Mouse (Mus musculus) heart, adult 2 months (tissue): ENCODE data around the gene Syngr4. TPM values are rescaled to one million over a fixed set of nuclear protein-coding genes. Genes with fewer than 3 reads are reported as not detected.

ENCODE experiments used
- DNase-seq, 2 experiments: peaks; one replicate each; pipeline ENCODE4 v3.0.0; 2021
- H3K27ac ChIP-seq: fragments of 200-600 bp; 2 replicates; pipeline ENCODE4 v1.8.1; 2022
- H3K27me3 ChIP-seq: fragments of 200-500 bp; 2 replicates; pipeline ENCODE4 v1.6.1; 2012; ENCODE audit warnings: mild to moderate bottlenecking, low read length, inconsistent platforms, mixed read lengths; ENCODE audit not compliant: control insufficient read depth, insufficient read depth
- H3K36me3 ChIP-seq: fragments of 200-500 bp; 2 replicates; pipeline ENCODE4 v1.6.1; 2012; ENCODE audit warnings: low read length, inconsistent platforms; ENCODE audit not compliant: control insufficient read depth, insufficient read depth
- H3K4me1 ChIP-seq: fragments of 200-500 bp; 2 replicates; pipeline ENCODE4 v1.6.1; 2011; ENCODE audit warnings: low read length; ENCODE audit not compliant: control insufficient read depth, insufficient read depth
- H3K4me3 ChIP-seq: fragments of 200-600 bp; 2 replicates; pipeline ENCODE4 v1.8.1; 2022
- H3K79me2 ChIP-seq: fragments of 200-500 bp; replicated peaks from 2 replicates; pipeline ENCODE4 v1.6.1; 2012; ENCODE audit warnings: mild to moderate bottlenecking, inconsistent platforms, low read length, moderate library complexity, mixed read lengths; ENCODE audit not compliant: control insufficient read depth, insufficient read depth
- H3K9ac ChIP-seq: fragments of 200-500 bp; 2 replicates; pipeline ENCODE4 v1.6.1; 2012; ENCODE audit warnings: low read depth, mild to moderate bottlenecking, control low read depth, inconsistent platforms, low read length, mixed read lengths
- CTCF ChIP-seq: fragments of 200-600 bp; IDR thresholded peaks from 2 replicates; pipeline ENCODE4 v1.8.1; 2022; ENCODE audit warnings: antibody characterized with exemption, mild to moderate bottlenecking, moderate library complexity
- EP300 ChIP-seq: fragments of 200-500 bp; IDR thresholded peaks from 2 replicates; pipeline ENCODE4 v1.6.1; 2011; ENCODE audit warnings: low read depth, low read length, control low read depth; ENCODE audit not compliant: insufficient read depth
- POLR2A ChIP-seq: fragments of 200-500 bp; IDR thresholded peaks from 2 replicates; pipeline ENCODE4 v1.6.1; 2011; ENCODE audit warnings: mild to moderate bottlenecking, low read depth, low read length, control low read depth; ENCODE audit not compliant: insufficient read depth
- WGBS: fragments of 180-500 bp; shearing (Covaris S2); methylation state at CpG from one replicate; pipeline ENCODE4 v1.1.7; 2018; 5-methylcytosine and 5-hydroxymethylcytosine counted together
- intact Hi-C: fragments of 180-260 bp; cut with DNase I; formaldehyde crosslinking; loops from one replicate; pipeline ENCODE4 v1.15.1; 2025
- polyA plus RNA-seq: library from polyadenylated mRNA; depleted of rRNA; stranded (reverse); fragments of >200 nt; gene quantifications from 2 replicates; pipeline ENCODE4 v1.2.3, GENCODE M21; 2012
- total RNA-seq, 2 experiments: library from RNA; stranded (reverse); gene quantifications; 2 replicates each; pipeline ENCODE4 v1.2.3; 2021

The Syngr4 gene
- total and polyA plus RNA-seq, 3 experiments: 0.53 TPM; not detected in 2

DNA sequence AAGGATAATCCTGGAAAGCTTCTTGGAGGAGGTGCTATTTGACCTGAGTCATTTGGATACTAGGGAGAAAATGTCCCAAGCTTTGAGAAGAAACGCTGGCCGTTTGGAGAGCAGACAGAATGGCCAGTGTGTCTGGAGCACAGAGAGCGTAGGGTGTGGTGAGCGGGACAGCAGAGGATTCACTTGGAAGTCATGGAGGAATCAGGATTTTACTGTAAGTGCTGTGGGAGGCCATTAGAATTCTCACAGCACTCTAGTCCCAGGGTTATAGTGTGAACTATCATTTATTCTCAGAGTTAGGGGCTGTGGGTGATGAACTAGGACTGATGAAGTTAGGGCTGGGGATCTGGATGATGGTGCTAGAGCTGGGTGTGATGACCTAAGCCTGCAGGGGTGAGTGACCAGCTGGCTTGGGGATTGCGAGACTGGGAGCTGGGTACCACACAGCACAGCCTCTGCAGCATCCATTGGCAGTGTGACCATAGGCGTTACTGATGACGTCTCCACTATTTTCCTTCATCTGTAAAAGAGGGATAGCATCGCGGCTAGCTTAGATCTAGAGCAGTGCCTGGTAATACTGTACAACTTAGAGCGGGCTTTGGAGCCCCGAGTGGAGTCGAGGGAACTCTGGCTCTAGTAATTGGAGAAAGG lies 25.6 kb upstream of the Syngr4 start:
- H3K4me3 ChIP-seq: no peak overlapping the region
- intact Hi-C loops: loop anchor here (2.0 to 5.0 kb wide), 2 partner anchors 49 to 205 kb away; partner anchors contain the start of genes Kdelr1, Rpl18 and Sphk2

DNA sequence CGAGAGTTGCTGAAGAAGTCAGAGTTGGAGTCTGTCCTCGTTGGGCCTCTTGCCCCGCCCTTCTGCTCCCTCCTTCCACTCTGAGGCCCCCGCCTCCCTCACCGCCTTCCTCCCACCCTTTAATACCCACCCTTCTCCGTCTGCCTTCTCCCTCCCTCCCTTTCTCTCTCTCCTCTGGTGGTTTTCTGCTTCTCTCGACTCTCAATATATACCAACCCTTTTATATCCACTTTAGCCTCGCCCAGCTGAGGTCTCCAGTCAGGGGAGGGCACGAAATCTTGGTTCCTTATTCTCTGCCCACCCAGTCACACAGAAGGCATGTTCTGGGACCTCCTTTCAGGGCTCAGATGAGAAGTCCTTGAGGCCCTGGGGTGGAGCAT lies 24.7 kb upstream of the Syngr4 start, which contains the start of gene Emp3:
Gene Emp3, minus strand, starts transcription at position 163 of the 380 bp plus-strand sequence.
- Histone ChIP-seq H3K4me3 (peak within 1 kb of the TSS; percentile 45), H3K36me3 (no peaks in the 10 kb centered on the region), H3K27ac (peak within 1 kb of the TSS; percentile 94), H3K79me2 (no peaks in the 10 kb centered on the region), H3K27me3 (no peaks in the 10 kb centered on the region), H3K9ac (peak within 1 kb of the TSS; percentile 48), H3K4me1 (peaks cover 16% of the 10 kb centered on the region)
- intact Hi-C loops: loop anchor here (5.0 kb wide), 1 partner anchor 204 kb away; the partner anchor contains the start of genes Rpl18 and Sphk2
- 27% methylated on average over 9 of the region's 9 CpGs for WGBS
- TF ChIP-seq CTCF: no peak
- DNase-seq: peak; percentile 72 to 80

More for the DNA sequence above, 25.6 kb upstream of the Syngr4 start:
- Histone ChIP-seq H3K27me3 (no peaks in the 10 kb centered on the region), H3K9ac (peak overlapping the region; percentile 28; the same call in 1 of the 2 replicates), H3K27ac (peak overlapping the region; percentile 94), H3K36me3 (no peaks in the 10 kb centered on the region), H3K79me2 (no peaks in the 10 kb centered on the region), H3K4me1 (peaks cover 14% of the 10 kb centered on the region)
- no peak for TF ChIP-seq POLR2A
- no peak for TF ChIP-seq EP300
- TF ChIP-seq CTCF: no peak
- 64% methylated on average over 12 of the region's 12 CpGs for WGBS
- peak; percentile 21 to 33 for DNase-seq

DNA sequence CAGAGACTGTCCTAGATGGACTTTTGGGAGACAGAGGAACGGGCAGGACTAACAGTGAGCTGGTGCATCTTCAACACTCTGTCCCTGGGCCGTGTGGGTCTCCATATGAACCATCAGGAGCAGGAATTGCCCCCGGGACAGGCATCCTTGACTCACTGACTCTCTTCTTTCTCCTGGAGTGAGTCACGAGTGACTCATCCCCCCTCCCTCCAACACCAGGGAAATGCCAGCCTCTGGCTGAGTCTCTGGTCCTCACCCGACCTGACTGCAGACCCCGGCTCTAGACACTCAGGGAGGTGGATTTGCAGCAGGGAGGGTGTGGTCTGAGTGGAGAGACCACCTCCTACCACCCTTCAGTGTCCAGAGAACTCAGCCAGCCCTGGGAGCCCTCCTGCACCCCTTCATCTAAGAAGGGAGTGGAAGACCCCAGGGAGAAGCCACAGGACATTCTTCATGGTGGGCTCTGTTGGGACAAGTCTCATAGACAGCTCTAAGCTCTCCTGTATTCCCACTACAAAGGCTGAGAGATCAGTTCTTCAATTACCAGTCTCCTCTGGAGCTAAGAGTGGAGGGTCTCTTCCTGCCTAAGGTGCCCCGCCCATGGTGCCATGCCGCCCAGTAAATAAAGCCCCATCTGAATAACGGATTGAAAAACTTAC lies 24.2 kb upstream of the Syngr4 start:
- WGBS: 20% methylated on average over 9 of the region's 9 CpGs
- intact Hi-C loops: loop anchor here (5.0 kb wide), 1 partner anchor 203 kb away; the partner anchor contains the start of genes Rpl18 and Sphk2

GRCm38 (mm10) chr7:45919761-45920160 lies 23.2 kb upstream of the Syngr4 start:
- Histone ChIP-seq H3K4me3 (no peak overlapping the region; the same call in 1 of the 2 replicates), H3K9ac (peak overlapping the region; percentile 48; the same call in 1 of the 2 replicates), H3K4me1 (peaks cover 16% of the 10 kb centered on the region), H3K79me2 (no peaks in the 10 kb centered on the region), H3K27me3 (no peaks in the 10 kb centered on the region), H3K36me3 (no peaks in the 10 kb centered on the region), H3K27ac (peak overlapping the region; percentile 94)
- no peak for DNase-seq
- intact Hi-C loops: loop anchor here (5.0 kb wide), 1 partner anchor 202 kb away; the partner anchor contains the start of genes Rpl18 and Sphk2
- 58% methylated on average over 4 of the region's 4 CpGs for WGBS
- TF ChIP-seq POLR2A (no peak), EP300 (no peak), CTCF (no peak)

More for the DNA sequence above, 24.2 kb upstream of the Syngr4 start:
- Histone ChIP-seq H3K27ac (peak overlapping the region; percentile 94), H3K79me2 (no peaks in the 10 kb centered on the region), H3K4me3 (peak overlapping the region; percentile 45), H3K36me3 (no peaks in the 10 kb centered on the region), H3K9ac (peak overlapping the region; percentile 48), H3K4me1 (peaks cover 16% of the 10 kb centered on the region), H3K27me3 (no peaks in the 10 kb centered on the region)
- TF ChIP-seq EP300 (no peak), POLR2A (peak; percentile 48; the same call in 1 of the 2 replicates)
- peak; percentile 57 to 68 for DNase-seq

DNA sequence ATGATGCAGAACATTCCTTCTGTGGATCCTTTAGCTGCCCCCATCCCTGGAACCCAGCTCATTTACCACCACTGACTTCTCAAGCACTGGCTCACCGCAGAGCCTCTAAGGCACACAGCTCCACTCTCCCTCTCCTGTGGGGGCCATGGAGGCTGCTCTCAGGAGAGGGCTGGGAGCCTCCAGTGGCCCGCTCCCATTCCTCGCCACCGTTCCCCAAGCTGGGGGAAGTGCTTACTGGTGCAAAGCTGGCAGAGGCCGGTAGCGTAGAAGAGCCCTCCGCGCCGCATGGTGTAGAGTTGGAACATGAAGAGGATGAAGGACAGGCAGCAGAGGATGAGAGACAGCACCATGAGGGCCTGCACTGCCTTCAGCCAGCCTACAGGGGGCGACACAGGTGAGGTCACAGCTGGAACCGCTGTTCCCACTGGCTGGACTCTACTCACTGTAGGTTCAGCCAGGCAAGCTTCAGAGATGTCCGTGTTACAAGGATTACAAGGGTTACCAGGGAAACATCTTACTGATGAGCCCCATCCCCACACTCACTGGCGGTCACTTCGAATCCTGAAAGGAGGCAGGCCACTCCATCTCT lies 22.7 kb upstream of the Syngr4 start:
- Histone ChIP-seq H3K27ac (no peak overlapping the region; the same call in 1 of the 2 replicates), H3K27me3 (no peaks in the 10 kb centered on the region), H3K4me3 (no peak overlapping the region), H3K79me2 (no peaks in the 10 kb centered on the region), H3K36me3 (no peaks in the 10 kb centered on the region), H3K4me1 (peaks cover 16% of the 10 kb centered on the region), H3K9ac (0 out of 2 replicates have a peak overlapping the region, but pooled peaks have one; percentile 12)
- intact Hi-C loops: no loop called here
- 66% methylated on average over 14 of the region's 14 CpGs for WGBS
- no peak for DNase-seq
- peak; percentile 67 for TF ChIP-seq CTCF
- TF ChIP-seq EP300: no peak
